Mouse (Mus musculus) heart, postnatal 14 days (tissue): Measurements from ENCODE around the gene Cops7b. TPM values are rescaled to one million over a fixed set of nuclear protein-coding genes. Genes with fewer than 3 reads are reported as not detected.
A peak's percentile ranks its signal among the peaks of the same experiment; 100 is the strongest.

Experiments used
- DNase-seq, 2 experiments: peaks; one replicate each; pipeline ENCODE4 v3.0.0; 2021 to 2022
- intact Hi-C: fragments of 180-260 bp; cut with DNase I; formaldehyde crosslinking; loops from one replicate; pipeline ENCODE4 v1.15.1; 2025
- microRNA-seq, 2 experiments: library from miRNA; unstranded; fragments of <30 nt; microRNA quantifications; one replicate each; pipeline ENCODE4 v1.2.0; 2021 to 2022
- total RNA-seq, 2 experiments: library from RNA; stranded (reverse); gene quantifications; 2 replicates each; pipeline ENCODE4 v1.2.3; 2021

Cops7b gene
- total RNA-seq, 2 experiments from 2014 or later, result 10.8 to 11.5 TPM

- intact Hi-C loops, result no loop called here
- no peak for DNase-seq
Observed at GRCm38 (mm10) chr1:86647517-86647916, 64.8 kb downstream of the Cops7b start.

- intact Hi-C loops, result loop anchor here (1.0 to 5.0 kb wide), 2 partner anchors 392 to 537 kb away; no protein-coding TSS in a partner anchor
Observed at GRCm38 (mm10) chr1:86650272-86650671, 67.6 kb downstream of the Cops7b start.

GRCm38 (mm10) chr1:86652675-86653074 is 70.0 kb downstream of the Cops7b start:
- intact Hi-C loops, result loop anchor here (5.0 kb wide), 1 partner anchor 535 kb away; no protein-coding TSS in a partner anchor
- DNase-seq, result no peak

More at GRCm38 (mm10) chr1:86650272-86650671, 67.6 kb downstream of the Cops7b start:
- peak; percentile 67 to 70 for DNase-seq

GRCm38 (mm10) chr1:86657071-86657470 is 74.4 kb downstream of the Cops7b start:
- intact Hi-C loops, result no loop called here

More at GRCm38 (mm10) chr1:86657071-86657470, 74.4 kb downstream of the Cops7b start:
- DNase-seq, result peak in 1 of 2 experiments; percentile 15

Small RNAs within 50 kb of the gene (microRNA-seq; reads per million reads assigned to microRNA genes)
- gene Gm22955, result 0 reads per million in 2 experiments

Other genes with a start within 250 kb of the Cops7b start
- gene Ncl, start 223.5 kb upstream of the Cops7b start, total RNA-seq, result 100 to 1,000 TPM; 122 to 125 TPM
- not detected for gene Nmur1, start 156.7 kb upstream of the Cops7b start, total RNA-seq
- gene Tex44, start 156.6 kb upstream of the Cops7b start, total RNA-seq, result not detected
- gene Ptma, start 56.2 kb upstream of the Cops7b start, total RNA-seq, result 100 to 1,000 TPM; 290 to 401 TPM
- gene Pde6d, start 275 bp upstream of the Cops7b start, total RNA-seq, result 10 to 100 TPM; 40.3 to 44.5 TPM
- under 1 TPM; 0.62 to 0.63 TPM for gene Nppc, start 87.7 kb downstream of the Cops7b start, total RNA-seq
- gene Dis3l2, start 120.9 kb downstream of the Cops7b start, total RNA-seq, result 10 to 100 TPM; 11.8 to 12.2 TPM